Mouse (Mus musculus): ENCODE results near the gene Lyzl4.

- TF ChIP-seq POLR2A (IDR thresholded peaks at IDR 0.05; ENCODE audit: borderline replicate concordance, control insufficient read depth, low read depth, low read length) (no peak), CTCF (IDR thresholded peaks at IDR 0.05; ENCODE audit: control insufficient read depth, insufficient read depth, low read length) (peak; percentile 80)
Measured at GRCm38 (mm10) chr9:121679549-121679948, 37.7 kb upstream of the Lyzl4 start.

All from bone marrow, adult 2 months (tissue).